Mouse (Mus musculus) neutrophil, adult 5-6 weeks (primary cell): ENCODE results near the gene Tmem106a. TPM values are rescaled to one million over a fixed set of nuclear protein-coding genes. Genes with fewer than 3 reads are reported as not detected.
A peak's percentile ranks its signal among the peaks of the same experiment; 100 is the strongest.
"Not testable (repeated sequence)": the region's sequence is repeated elsewhere in the genome, so short reads cannot be mapped to it uniquely, and the experiment has no call there.

Experiments
- ATAC-seq: fragments of 151-379, 151-347 bp; 2 replicates; pipeline ENCODE4 v1.8.0; 2017; ENCODE audit warnings: mild to moderate bottlenecking, moderate TSS enrichment; ENCODE audit not compliant: insufficient number of reproducible peaks, poor library complexity, low FRiP score, severe bottlenecking; ENCODE audit errors: extremely low read depth
- total RNA-seq: library from RNA; stranded (forward); fragments of 200-1000 nt; gene quantifications from 2 replicates; pipeline ENCODE4 v1.2.3, GENCODE M21; 2017

The Tmem106a gene
- total RNA-seq, 1 experiment from 2014 or later, result 6.9 TPM

- peak; percentile 36 for ATAC-seq
These were observed 46.0 kb downstream of the Tmem106a start for GRCm38 (mm10) chr11:101627857-101628559.

- not testable (repeated sequence) for ATAC-seq
These were observed 46.8 kb downstream of the Tmem106a start for GRCm38 (mm10) chr11:101628733-101629417.

GRCm38 (mm10) chr11:101635660-101636059 is 53.6 kb downstream of the Tmem106a start:
- ATAC-seq, result no peak

- no peak for ATAC-seq
These were observed 57.7 kb downstream of the Tmem106a start for GRCm38 (mm10) chr11:101639761-101640160.

- peak; percentile 37 for ATAC-seq
These were observed 59.0 kb downstream of the Tmem106a start for GRCm38 (mm10) chr11:101640857-101641709.

Other genes with a start within 250 kb of the Tmem106a start
- gene G6pc, start 214.7 kb upstream of the Tmem106a start, total RNA-seq, result not detected in 2 replicates
- 15.7 and 18.7 TPM in 2 replicates for gene Aarsd1, start 164.6 kb upstream of the Tmem106a start, total RNA-seq
- 0.37 and 0.93 TPM in 2 replicates for gene Gm27029, start 157.4 kb upstream of the Tmem106a start, total RNA-seq
- gene Rundc1, start 157.2 kb upstream of the Tmem106a start, total RNA-seq, result 10.0 and 12.0 TPM in 2 replicates
- gene Ptges3l, start 156.9 kb upstream of the Tmem106a start, total RNA-seq, result 0.49 and 1.5 TPM in 2 replicates
- gene Rpl27, start 139.9 kb upstream of the Tmem106a start, total RNA-seq, result 281 and 354 TPM in 2 replicates
- gene Ifi35, start 133.8 kb upstream of the Tmem106a start, total RNA-seq, result 69.7 and 73.4 TPM in 2 replicates
- gene Rnd2, start 117.2 kb upstream of the Tmem106a start, total RNA-seq, result 0.70 TPM in 1 of 2 replicates, not detected in the other
- 5.9 and 7.7 TPM in 2 replicates for gene Vat1, start 116.0 kb upstream of the Tmem106a start, total RNA-seq
- gene Brca1, start 30.3 kb upstream of the Tmem106a start, total RNA-seq, result 4.8 and 5.6 TPM in 2 replicates
- 166 and 171 TPM in 2 replicates for gene Nbr1, start 30.1 kb upstream of the Tmem106a start, total RNA-seq
- gene Gm11634, start 17.0 kb downstream of the Tmem106a start, total RNA-seq, result not detected in 2 replicates
- 20.4 and 31.3 TPM in 2 replicates for gene Rdm1, start 45.0 kb downstream of the Tmem106a start, total RNA-seq
- 2.2 and 2.7 TPM in 2 replicates for gene Arl4d, start 83.3 kb downstream of the Tmem106a start, total RNA-seq
- gene Dhx8, start 150.7 kb downstream of the Tmem106a start, total RNA-seq, result 60.8 and 61.8 TPM in 2 replicates
- not detected in 2 replicates for gene Etv4, start 203.1 kb downstream of the Tmem106a start, total RNA-seq